Mouse (Mus musculus): ENCODE measurements around the gene Ttc30a1.
A peak's percentile ranks its signal among the peaks of the same experiment; 100 is the strongest.
"Not testable (repeated sequence)": the region's sequence is repeated elsewhere in the genome, so short reads cannot be mapped to it uniquely, and the experiment has no call there.

The Ttc30a1 gene

DNA sequence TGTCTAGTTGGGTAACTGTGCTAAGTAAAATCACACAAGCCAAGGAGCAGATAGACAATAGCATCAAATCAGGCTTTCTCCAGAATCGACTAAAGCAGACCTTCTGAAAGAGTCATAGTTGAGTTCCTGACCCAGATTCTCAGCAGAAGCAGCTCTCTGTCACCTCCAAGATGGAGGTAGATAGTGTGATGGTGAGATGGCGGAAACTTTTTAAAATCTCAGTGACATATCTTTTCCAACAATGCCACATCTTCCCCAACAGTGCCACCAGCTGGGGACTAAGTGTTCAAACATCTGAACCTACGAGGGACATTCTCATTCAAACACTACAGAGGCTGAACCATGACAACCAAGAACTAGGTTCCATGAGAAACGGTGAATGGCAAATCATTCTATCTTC lies 859 bp upstream of the Ttc30a1 start:
- no peak for DNase-seq

- DNase-seq: not testable (repeated sequence)
Measured at GRCm38 (mm10) chr2:75980933-75981439, 781 bp downstream of the Ttc30a1 start.

DNA sequence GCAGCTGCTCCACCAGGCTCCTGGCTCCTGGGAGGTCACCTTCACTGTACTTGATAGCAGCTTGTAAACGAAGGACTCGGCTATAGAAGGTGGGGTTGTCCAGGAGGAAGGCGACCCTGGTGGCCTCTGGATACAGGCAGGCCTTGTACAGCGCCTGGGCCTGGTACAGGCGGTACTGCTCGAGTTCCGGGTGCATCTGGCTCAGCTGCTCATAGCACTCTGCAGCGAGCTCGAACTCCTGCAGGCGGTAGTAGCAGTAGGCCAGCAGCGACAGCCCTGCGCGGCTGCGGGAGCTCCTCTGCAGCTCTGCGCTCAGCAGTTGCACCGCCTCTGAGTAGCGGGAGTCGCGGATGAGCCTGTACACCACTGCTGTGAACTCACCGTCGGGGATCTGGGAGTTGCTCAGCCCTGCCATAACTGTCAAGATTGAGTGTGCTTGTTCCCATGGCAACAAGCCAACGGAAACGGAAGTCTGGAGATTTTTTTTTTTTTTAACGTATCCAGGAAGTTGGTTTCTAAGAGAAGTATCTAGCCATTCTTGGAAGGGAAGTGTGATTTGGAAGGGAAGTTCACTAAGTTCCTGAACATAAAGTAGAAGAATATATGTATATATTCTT lies 3.9 kb downstream of the Ttc30a1 start, which contains the start of gene Ttc30a2:
Ttc30a2 (minus strand) TSS at position 419 of the 617 bp plus-strand sequence.
- DNase-seq: peak; percentile 63 to 67

GRCm38 (mm10) chr2:75976070-75976469 lies 5.7 kb downstream of the Ttc30a1 start:
- not testable (repeated sequence) for DNase-seq

DNA sequence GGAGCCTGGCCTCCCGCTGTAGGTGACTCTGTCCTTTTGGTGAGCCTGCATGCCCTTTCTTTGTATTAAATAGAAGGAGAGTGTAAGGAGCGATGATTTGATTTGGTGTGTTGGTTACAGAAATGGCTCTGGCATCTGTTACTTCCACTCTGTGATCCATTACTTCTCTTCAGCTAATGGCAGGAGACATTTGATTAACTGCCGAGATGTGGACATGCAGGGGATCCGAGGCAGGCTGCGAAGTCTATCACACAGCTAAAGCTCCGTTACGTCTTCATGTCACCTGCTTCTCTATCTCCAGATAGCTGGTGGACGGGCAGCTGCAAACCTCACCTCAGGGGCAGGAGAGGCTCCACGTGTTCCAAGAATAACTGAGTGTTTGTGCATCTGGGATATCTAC lies 7.6 kb downstream of the Ttc30a1 start:
- no peak for DNase-seq

- peak; percentile 43 to 68 for DNase-seq
Measured at GRCm38 (mm10) chr2:75964972-75965371, 16.8 kb downstream of the Ttc30a1 start.

- peak; percentile 67 to 68 for DNase-seq
Measured at GRCm38 (mm10) chr2:75964512-75964911, 17.3 kb downstream of the Ttc30a1 start.

DNA sequence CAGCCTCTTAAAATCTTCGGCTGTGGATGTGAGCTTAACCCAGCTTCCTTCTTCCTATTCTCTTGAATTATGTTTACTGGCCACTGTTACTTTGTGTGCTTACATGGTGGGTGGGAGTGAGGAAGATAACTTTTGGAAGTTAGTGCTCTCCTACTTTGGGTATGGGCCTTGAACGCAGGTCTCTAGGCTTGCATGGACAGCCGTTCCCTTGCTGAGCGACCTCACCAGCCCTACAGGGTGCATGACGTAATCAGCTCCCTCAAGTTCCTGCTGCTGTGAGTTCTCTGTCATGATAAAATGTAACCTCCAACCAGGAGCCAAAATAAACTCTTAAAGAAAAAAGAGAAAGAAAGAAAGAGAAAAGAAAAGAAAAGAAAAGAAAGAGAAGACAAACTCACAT lies 17.7 kb downstream of the Ttc30a1 start:
- DNase-seq: peak in 1 of 2 experiments; percentile 41

DNA sequence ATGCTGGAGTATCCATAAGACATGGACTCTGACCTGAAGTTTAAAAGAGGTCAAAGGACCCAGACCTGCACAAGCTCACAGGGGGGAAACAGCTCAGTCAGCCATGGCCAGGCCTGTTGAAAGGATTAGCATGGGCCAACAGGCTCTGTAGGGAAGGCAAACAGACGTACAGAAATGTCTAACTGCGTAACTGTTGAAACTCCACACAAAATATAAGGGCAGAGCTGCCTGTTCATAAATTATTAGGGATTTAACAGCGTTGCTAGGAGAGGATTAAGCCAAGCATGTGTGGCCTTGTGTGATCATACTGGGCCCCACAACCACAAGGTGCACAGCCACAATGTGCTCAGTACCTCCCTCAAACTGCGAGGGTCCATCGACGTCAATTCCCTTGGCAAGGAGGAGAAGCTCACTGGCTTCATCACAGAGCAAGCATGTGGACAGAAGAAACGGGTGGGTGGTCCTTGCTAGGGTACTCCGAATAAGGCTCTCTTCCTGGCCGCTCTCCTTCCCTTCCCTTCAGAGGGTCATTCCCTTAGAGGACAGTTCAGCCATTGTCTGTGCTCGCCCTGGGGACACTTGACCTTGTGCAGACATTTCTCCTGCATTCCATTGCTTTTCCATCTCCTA lies 18.4 kb downstream of the Ttc30a1 start:
- DNase-seq: no peak

GRCm38 (mm10) chr2:75960366-75961330 lies 21.1 kb downstream of the Ttc30a1 start:
- DNase-seq: peak; percentile 32 to 66

DNA sequence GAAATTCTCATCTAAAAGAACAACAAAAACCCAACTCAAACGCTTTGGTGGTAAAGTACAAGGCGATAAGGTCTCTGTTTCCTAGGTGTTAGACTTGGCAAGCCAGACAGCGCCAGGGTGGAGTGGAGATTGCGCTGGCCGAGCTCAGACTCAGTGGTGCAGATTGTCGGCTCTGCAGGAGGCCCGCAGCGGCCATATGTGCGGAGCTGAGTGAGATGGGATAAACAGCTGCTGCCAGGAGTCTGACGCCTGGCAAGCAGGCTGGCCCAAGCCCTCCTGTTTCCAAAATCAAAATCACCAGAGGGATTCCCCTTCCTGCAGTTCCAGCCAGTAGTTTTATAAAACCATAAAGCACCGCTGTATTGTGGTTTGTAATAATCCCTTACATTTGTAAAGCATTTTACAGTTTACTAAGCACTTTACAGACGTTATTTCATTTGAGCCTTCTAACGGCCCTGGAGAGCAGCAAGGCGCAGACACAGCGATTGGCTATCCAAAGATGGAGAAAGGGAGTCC lies 21.9 kb downstream of the Ttc30a1 start:
- DNase-seq: no peak

- no peak for DNase-seq
Measured at GRCm38 (mm10) chr2:75959183-75959849, 22.5 kb downstream of the Ttc30a1 start.

GRCm38 (mm10) chr2:75955709-75956108 lies 26.1 kb downstream of the Ttc30a1 start:
- DNase-seq: no peak

- no peak for DNase-seq
Measured at GRCm38 (mm10) chr2:75953320-75953719, 28.4 kb downstream of the Ttc30a1 start.

- no peak for DNase-seq
Measured at GRCm38 (mm10) chr2:75950685-75951084, 31.1 kb downstream of the Ttc30a1 start.

- DNase-seq: peak; percentile 82 to 85
Measured at GRCm38 (mm10) chr2:75938117-75939063, 43.4 kb downstream of the Ttc30a1 start, which contains the start of gene Ttc30b. Gene Ttc30b, minus strand, starts transcription at chr2:75938585.

DNA sequence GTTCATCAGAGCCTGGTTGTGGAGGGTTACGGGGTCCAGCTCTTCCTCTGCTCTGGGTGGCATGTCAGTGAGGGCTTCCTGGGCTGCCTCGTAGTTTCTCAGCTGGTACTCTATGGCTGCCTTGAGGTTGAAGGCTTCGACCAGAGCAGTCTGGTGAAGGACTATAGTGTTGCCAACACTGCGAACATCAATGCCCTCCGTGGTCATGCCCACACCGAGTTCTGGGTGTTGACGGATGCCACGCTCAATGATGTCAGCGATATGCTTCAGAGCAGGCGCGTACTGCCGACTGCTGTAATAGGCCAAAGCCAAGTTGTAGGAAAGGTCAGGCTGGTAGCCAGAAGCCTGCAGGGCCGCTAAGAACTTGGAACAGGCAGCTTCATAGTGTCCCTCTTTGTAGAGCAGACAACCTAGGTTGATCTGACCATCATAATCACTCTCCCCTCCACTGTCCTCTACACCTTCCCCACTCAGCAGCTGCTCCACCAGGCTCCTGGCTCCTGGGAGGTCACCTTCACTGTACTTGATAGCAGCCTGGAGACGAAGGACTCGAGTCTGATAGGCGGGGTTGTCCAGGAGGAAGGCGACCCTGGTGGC lies 44.1 kb downstream of the Ttc30a1 start:
- DNase-seq: not testable (repeated sequence)

GRCm38 (mm10) chr2:75936685-75937084 lies 45.1 kb downstream of the Ttc30a1 start:
- DNase-seq: not testable (repeated sequence)

DNA sequence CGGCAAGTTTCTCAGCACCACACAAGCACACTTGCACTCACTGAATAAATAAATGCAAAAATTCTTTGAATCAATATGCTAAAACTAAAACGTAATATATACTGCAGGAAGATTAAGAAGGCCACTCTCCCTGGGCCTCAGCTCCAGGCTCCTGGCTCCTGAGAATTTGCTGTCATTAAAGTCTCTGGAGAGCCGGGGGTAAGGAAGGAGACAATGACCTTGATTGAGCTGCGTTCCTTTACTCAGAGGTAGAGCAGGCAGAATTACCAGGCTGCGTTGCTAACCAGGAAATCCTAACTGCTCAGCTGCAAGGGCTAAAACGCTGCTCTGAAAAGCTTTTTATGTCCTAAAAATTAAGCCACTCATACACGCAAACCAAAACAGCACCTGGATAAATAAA lies 48.2 kb downstream of the Ttc30a1 start:
- no peak for DNase-seq

- no peak for DNase-seq
Measured at GRCm38 (mm10) chr2:75930941-75931340, 50.8 kb downstream of the Ttc30a1 start.

Data from kidney, postnatal 25 days (tissue).